Mouse (Mus musculus) cerebellum, adult 2 months (tissue): ENCODE measurements around the gene Acadl.

Experiments used
- CTCF ChIP-seq: fragments of 200-500 bp; IDR thresholded peaks from 2 replicates; pipeline ENCODE4 v1.5.1; 2011; ENCODE audit warnings: low read depth, mild to moderate bottlenecking, control low read depth, low read length, moderate library complexity, borderline replicate concordance; ENCODE audit not compliant: insufficient read depth
- POLR2A ChIP-seq: fragments of 200-500 bp; IDR thresholded peaks from 2 replicates; pipeline ENCODE4 v1.6.1; 2011; ENCODE audit warnings: low read length, control low read depth, borderline replicate concordance; ENCODE audit not compliant: insufficient read depth

GRCm38 (mm10) chr1:66861764-66862672 is 1.1 kb downstream of the Acadl start:
- TF ChIP-seq POLR2A (no peak), CTCF (no peak)
